Mouse (Mus musculus): Measurements from ENCODE around the gene Dapk1.

The Dapk1 gene

DNA sequence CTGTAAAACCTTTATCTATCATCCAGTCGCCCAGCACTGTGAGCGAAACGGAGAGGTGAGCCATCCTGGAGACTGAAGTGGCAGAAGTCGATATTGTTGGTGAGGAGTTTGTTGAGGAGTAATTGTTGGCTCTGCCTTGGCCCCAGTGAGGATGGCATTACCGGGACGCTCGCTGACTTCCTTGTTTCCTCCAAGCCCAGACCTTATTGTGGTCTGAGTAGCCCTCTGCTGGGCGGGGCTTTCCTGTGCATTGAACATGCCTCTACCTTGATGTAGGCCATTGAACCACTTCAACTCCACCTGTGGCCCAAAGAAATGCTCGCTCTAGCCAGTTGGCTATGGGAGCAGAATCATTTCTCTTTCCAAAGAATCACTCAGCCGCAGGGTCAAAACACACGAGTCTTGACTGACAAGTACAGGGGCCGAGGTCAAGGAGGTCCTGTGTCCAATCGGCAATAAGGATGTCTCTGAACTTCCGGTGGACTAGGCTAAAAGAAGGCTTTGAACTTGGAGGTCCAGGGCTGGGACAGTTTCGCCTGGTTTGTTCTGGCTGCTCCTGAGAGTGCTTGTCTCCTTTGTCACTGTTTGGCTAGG lies 13.4 kb downstream of the Dapk1 start:
- DNase-seq (ENCODE audit: extremely low spot score): no peak

DNA sequence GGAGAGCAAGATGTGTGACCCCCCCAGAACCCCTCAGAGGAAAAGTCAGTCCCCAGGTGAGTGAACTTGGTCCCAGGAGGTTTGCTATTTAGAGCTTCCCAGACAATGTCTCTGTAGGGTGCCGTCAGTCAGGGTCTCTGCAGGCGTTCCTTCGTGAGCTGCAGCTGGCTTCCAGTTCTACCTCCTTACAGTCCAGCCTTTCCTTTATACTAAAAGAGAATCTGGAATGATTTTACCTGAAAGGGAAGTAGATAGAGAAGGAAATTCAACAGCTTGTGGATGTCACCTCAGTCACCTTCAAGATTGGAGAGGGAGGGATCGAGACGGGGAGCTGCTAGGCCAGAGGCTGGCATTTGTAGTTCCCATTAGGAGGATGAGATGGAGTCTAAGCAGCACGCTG lies 14.3 kb downstream of the Dapk1 start:
- no peak for DNase-seq (ENCODE audit: extremely low spot score)

GRCm38 (mm10) chr13:60618287-60618686 lies 16.5 kb downstream of the Dapk1 start:
- no peak for DNase-seq (ENCODE audit: extremely low spot score)

DNA sequence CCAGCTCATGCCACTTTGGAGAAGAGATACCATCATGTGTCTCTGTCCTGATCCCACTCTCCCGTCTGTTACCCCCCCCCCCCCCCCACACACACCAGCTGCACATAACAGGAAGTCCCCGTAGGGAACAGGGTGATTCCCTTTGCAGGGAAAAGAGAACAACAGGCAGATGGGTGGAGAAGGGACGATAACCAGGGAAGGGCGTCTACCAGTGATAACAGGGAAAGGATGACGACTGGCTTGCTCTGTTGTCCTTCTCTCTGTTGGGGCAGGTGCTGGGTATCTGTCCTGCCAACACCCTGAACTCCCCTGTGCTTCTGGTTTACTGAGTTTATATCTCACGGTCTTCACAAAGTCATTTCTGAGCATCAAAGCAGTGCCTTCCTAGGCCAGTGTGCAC lies 18.0 kb downstream of the Dapk1 start:
- no peak for DNase-seq (ENCODE audit: extremely low spot score)

- DNase-seq (ENCODE audit: extremely low spot score): no peak
Measured at GRCm38 (mm10) chr13:60621411-60621965, 19.7 kb downstream of the Dapk1 start.

- DNase-seq (ENCODE audit: extremely low spot score): no peak
Measured at GRCm38 (mm10) chr13:60625581-60625980, 23.8 kb downstream of the Dapk1 start.

DNA sequence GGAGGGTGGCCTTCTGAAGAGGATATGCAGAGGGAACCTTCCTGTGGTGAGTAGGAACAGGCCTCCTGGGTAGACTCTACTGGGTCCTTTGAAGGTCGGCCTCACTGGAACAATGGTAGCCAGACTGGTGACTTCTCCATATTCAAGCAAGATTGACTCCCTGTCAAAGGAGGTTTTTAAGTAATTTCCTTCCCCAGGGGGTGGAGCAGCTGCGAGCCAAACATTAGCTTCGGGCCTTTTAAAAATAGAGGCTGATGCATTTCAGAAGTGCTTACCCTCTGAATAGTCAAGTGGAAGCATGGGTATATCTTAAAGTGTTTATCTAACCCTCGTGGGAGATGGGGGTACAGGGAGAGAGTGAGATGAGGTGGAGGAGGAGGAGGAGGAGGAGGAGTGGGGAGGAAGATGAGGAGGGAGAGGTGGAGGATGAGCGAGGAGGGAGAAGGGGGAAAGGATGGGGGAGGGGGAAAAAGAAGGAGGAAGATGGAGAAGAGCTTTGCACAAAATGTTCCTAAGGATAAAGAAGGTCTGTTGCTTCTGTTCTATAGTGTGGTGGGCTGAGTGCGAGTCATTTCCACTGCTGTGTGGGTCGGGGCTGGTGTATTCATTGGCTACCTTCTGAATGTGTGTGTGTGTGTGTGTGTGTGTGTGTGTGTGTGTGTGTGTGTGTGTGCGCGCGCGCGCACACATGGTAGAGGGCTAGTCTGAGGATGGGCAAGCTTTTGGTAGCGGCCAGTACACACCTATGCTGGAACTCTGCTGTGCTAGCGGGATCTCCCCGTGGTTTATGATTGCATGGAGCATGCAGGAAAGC lies 26.3 kb downstream of the Dapk1 start:
- DNase-seq (ENCODE audit: extremely low spot score): no peak

GRCm38 (mm10) chr13:60628657-60628950 lies 26.9 kb downstream of the Dapk1 start:
- DNase-seq (ENCODE audit: extremely low spot score): no peak

DNA sequence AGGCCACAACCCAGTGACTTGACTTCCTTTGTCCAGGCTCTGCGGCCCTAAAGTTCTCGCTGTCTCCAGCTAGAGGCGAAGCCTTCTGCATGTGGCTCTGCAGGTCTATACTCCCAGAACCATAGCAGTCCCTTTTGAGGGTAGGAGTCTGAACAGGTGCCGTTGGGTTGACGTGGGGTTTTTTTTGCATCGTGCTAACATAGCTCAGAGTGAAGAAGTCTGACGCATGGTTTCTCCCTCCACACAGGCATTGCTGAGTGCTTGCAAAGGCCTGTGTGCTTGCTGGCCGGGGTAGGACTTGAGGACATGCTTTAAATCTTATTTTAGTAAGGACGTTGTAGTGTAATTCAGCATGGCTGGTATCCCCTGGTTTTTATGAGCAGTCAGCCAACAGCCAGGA lies 27.7 kb downstream of the Dapk1 start:
- no peak for DNase-seq (ENCODE audit: extremely low spot score)

GRCm38 (mm10) chr13:60633945-60634344 lies 32.2 kb downstream of the Dapk1 start:
- DNase-seq (ENCODE audit: extremely low spot score): no peak

DNA sequence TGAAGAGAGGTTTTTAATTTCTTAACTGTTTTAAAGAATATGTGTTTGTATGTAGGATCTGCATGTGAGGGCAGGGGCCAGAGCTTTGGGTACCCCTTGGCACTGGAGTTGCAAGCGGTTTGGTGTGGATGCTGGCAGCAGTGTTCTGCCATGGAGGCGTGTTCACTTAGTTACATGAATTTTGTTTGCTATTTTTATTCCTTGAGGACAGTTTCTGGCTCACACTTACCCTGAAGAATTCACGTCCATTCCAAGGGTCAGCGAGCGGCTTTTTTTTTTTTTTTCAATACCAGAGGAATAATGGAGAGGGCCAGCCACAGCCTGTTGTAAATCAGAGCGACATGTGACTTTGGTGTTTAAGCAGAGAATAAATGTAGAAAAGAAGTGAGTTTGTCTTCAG lies 33.9 kb downstream of the Dapk1 start:
- DNase-seq (ENCODE audit: extremely low spot score): no peak

DNA sequence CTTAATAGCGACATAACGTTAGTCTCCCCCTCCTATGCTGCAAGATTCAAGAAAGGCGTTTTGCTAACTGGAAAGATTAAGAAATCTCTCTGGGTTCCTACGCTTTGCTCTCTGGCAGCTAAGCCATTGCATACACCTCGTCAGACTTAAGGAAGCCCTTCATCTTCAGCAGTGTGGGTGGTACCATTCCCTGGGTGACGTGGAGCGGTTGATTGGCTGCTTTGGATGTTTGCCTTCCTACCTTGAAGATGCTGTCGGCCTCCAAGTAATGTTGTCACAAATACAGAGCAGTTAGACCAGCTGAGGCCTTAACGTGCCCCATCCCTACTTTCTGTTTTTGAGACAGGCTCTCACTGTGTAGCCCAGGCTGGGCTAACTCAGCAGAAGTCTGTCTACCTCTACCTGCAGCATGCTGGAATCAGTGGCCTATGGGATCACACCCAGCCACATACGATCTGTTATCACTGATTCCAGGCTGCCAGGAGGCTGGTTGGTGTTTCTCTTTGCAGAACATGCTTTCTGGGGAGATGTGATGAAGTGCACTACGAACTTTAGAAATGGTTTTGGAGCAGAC lies 37.8 kb downstream of the Dapk1 start:
- DNase-seq (ENCODE audit: extremely low spot score): no peak

GRCm38 (mm10) chr13:60640420-60640819 lies 38.7 kb downstream of the Dapk1 start:
- no peak for DNase-seq (ENCODE audit: extremely low spot score)

- DNase-seq (ENCODE audit: extremely low spot score): no peak
Measured at GRCm38 (mm10) chr13:60644457-60644889, 42.7 kb downstream of the Dapk1 start.

- no peak for DNase-seq (ENCODE audit: extremely low spot score)
Measured at GRCm38 (mm10) chr13:60646791-60647190, 45.0 kb downstream of the Dapk1 start.

- no peak for DNase-seq (ENCODE audit: extremely low spot score)
Measured at GRCm38 (mm10) chr13:60648350-60648749, 46.6 kb downstream of the Dapk1 start.

- no peak for DNase-seq (ENCODE audit: extremely low spot score)
Measured at GRCm38 (mm10) chr13:60650000-60650399, 48.3 kb downstream of the Dapk1 start.

GRCm38 (mm10) chr13:60654017-60654565 lies 52.3 kb downstream of the Dapk1 start:
- DNase-seq (ENCODE audit: extremely low spot score): no peak

- no peak for DNase-seq (ENCODE audit: extremely low spot score)
Measured at GRCm38 (mm10) chr13:60655246-60655645, 53.5 kb downstream of the Dapk1 start.

- no peak for DNase-seq (ENCODE audit: extremely low spot score)
Measured at GRCm38 (mm10) chr13:60659600-60659999, 57.9 kb downstream of the Dapk1 start.

DNA sequence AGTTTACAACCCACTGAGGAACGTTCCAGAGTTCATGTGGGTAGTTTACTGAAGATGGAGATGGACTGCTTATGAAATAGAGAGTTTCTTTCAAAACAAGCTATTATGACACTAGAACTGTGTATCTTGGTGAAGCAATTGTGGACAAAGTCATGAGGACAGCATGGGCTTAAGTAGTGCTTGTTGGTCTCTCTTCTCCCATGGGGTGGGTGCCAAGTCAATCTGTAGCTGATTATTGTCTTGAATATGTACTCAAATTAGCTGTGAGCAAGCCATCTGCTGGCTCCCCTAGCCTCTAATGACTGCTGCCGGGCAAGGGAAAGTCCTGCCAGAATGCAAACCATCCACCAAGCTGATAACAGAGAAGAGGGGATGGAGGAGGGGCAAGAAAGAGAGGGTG lies 58.3 kb downstream of the Dapk1 start:
- DNase-seq (ENCODE audit: extremely low spot score): no peak

DNA sequence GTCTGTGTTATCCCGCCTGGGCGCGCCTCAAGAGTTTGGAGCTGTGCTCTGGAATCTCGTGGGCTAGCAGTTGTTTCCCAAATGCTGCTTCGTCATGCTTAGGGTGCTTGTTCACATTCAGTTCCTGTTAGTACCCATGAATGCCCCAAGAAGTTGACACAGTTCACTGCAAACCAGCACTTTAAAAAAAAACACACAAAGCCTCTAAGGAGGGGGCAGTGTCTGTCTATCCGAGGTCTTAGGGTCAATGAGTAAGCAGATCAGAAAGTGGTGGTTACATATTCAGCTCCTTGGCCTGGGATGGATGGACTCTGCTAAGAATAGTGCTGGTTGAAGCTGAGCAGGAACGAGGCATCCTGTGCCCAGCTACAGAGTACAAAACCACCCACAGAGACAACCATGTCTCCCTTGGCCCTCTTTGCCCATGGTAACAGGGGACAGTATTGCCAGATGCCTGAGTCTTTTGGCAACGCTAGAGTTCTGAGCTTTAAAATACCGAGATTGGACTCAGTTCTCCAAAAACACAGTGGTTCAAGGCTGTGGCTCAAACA lies 59.0 kb downstream of the Dapk1 start:
- DNase-seq (ENCODE audit: extremely low spot score): no peak

All from embryo, embryonic 9.5 days (tissue).